Mouse (Mus musculus): ENCODE results near the gene Hist2h2aa2.
"Not testable (repeated sequence)": the region's sequence is repeated elsewhere in the genome, so short reads cannot be mapped to it uniquely, and the experiment has no call there.

The Hist2h2aa2 gene

GRCm38 (mm10) chr3:96236834-96237334, 3.2 kb downstream of the Hist2h2aa2 start:
- no peak for DNase-seq (ENCODE audit: low spot score)

- DNase-seq (ENCODE audit: low spot score) = no peak
Observed at GRCm38 (mm10) chr3:96235836-96236235, 4.2 kb downstream of the Hist2h2aa2 start.

GRCm38 (mm10) chr3:96234914-96235313, 5.2 kb downstream of the Hist2h2aa2 start:
- DNase-seq (ENCODE audit: low spot score) = no peak

GRCm38 (mm10) chr3:96231758-96232120, 8.3 kb downstream of the Hist2h2aa2 start:
- DNase-seq (ENCODE audit: low spot score) = no peak

- no peak for DNase-seq (ENCODE audit: low spot score)
Observed at GRCm38 (mm10) chr3:96230910-96231757, 8.9 kb downstream of the Hist2h2aa2 start.

GRCm38 (mm10) chr3:96230404-96230803, 9.7 kb downstream of the Hist2h2aa2 start:
- no peak for DNase-seq (ENCODE audit: low spot score)

GRCm38 (mm10) chr3:96228828-96229227, 11.2 kb downstream of the Hist2h2aa2 start:
- DNase-seq (ENCODE audit: low spot score) = no peak

GRCm38 (mm10) chr3:96226695-96227648, 13.1 kb downstream of the Hist2h2aa2 start:
- no peak for DNase-seq (ENCODE audit: low spot score)

GRCm38 (mm10) chr3:96225421-96225820, 14.7 kb downstream of the Hist2h2aa2 start:
- peak; percentile 35 for DNase-seq (ENCODE audit: low spot score)

- no peak for DNase-seq (ENCODE audit: low spot score)
Observed at GRCm38 (mm10) chr3:96222774-96223173, 17.3 kb downstream of the Hist2h2aa2 start.

- DNase-seq (ENCODE audit: low spot score) = peak; percentile 54
Observed at GRCm38 (mm10) chr3:96221640-96222038, 18.4 kb downstream of the Hist2h2aa2 start.

GRCm38 (mm10) chr3:96220765-96221639, 19.1 kb downstream of the Hist2h2aa2 start, which contains the start of the genes Hist2h2ac and Hist2h2be:
Gene Hist2h2ac, minus strand, starts transcription at chr3:96220880.
Gene Hist2h2be, plus strand, starts transcription at chr3:96221119.
- DNase-seq (ENCODE audit: low spot score) = peak; percentile 99

- DNase-seq (ENCODE audit: low spot score) = peak; percentile 65
Observed at GRCm38 (mm10) chr3:96220131-96220764, 19.8 kb downstream of the Hist2h2aa2 start.

GRCm38 (mm10) chr3:96219661-96220130, 20.4 kb downstream of the Hist2h2aa2 start, which contains the start of the genes Bola1 and Hist2h2ab:
Gene Bola1, minus strand, starts transcription at chr3:96219709.
Gene Hist2h2ab, plus strand, starts transcription at chr3:96219865.
- DNase-seq (ENCODE audit: low spot score) = peak; percentile 83

- DNase-seq (ENCODE audit: low spot score) = no peak
Observed at GRCm38 (mm10) chr3:96219191-96219641, 20.9 kb downstream of the Hist2h2aa2 start.

- DNase-seq (ENCODE audit: low spot score) = no peak
Observed at GRCm38 (mm10) chr3:96209242-96209641, 30.8 kb downstream of the Hist2h2aa2 start.

GRCm38 (mm10) chr3:96207819-96208218, 32.3 kb downstream of the Hist2h2aa2 start:
- no peak for DNase-seq (ENCODE audit: low spot score)

- DNase-seq (ENCODE audit: low spot score) = no peak
Observed at GRCm38 (mm10) chr3:96199731-96200130, 40.3 kb downstream of the Hist2h2aa2 start.

- not testable (repeated sequence) for DNase-seq (ENCODE audit: low spot score)
Observed at GRCm38 (mm10) chr3:96198601-96199251, 41.4 kb downstream of the Hist2h2aa2 start.

- peak; percentile 49 for DNase-seq (ENCODE audit: low spot score)
Observed at GRCm38 (mm10) chr3:96198181-96198580, 41.9 kb downstream of the Hist2h2aa2 start.
